Mouse (Mus musculus): ENCODE results near the gene Fut4. TPM values are rescaled to one million over a fixed set of nuclear protein-coding genes. Genes with fewer than 3 reads are reported as not detected.
"Not testable (repeated sequence)": the region's sequence is repeated elsewhere in the genome, so short reads cannot be mapped to it uniquely, and the experiment has no call there.

Fut4 gene
- polyA plus RNA-seq, 1 experiment from 2014 or later = 2.4 TPM

DNA sequence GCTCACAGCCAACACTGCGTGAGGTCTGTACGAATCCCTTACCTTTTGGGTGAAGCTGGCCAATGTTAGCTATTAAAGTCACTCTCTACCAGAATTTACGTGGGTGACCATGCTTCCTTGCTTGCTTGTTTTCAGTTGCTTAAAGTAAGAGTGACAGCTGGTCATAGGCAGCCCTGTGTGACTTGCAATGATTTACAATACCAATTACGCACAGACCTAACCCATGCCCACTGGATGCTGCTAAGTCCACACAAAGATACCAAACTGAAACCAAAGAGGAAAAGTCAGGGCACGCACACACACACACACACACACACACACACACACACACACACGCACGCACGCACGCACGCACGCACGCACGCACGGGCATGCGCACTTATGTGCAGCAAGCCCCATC is 36.9 kb downstream of the Fut4 start:
- Histone ChIP-seq H3K27ac (no peak overlapping the region), H3K4me3 (replicated peaks; ENCODE audit: low read length) (no peak overlapping the region), H3K9ac (no peak overlapping the region), H3K36me3 (replicated peaks; ENCODE audit: control insufficient read depth, insufficient read depth) (no peaks in the 10 kb centered on the region), H3K4me2 (replicated peaks) (no peak overlapping the region), H3K27me3 (ENCODE audit: control insufficient read depth, insufficient read depth, low read length) (no peaks in the 10 kb centered on the region), H3K4me1 (replicated peaks; ENCODE audit: control insufficient read depth, insufficient read depth, low read length) (no peaks in the 10 kb centered on the region), H3K9me3 (ENCODE audit: control insufficient read depth, low read length) (no peaks in the 10 kb centered on the region)
- ATAC-seq (ENCODE audit: low FRiP score) = no peak
- no peak for DNase-seq (ENCODE audit: low spot score)
- 85% methylated on average over 15 of the region's 15 CpGs for WGBS

DNA sequence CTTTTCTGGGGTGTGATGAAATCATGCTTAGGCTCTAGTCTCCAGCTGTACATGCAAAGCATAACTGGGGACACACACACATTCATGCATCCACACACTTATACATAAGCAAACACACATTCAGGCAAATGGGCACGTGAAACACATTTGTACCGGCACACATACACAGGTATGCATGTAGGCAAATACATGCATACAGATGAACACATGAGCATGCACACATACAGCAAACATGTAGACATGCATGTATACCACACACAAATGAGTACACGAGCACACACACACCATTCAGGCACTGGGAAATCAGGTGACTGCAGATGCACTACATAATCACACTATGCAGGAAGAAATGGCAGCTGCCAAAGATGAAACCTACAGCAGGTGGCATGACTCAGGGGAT is 41.3 kb downstream of the Fut4 start:
- Histone ChIP-seq H3K4me1 (replicated peaks; ENCODE audit: control insufficient read depth, insufficient read depth, low read length) (no peaks in the 10 kb centered on the region), H3K9ac (no peak overlapping the region), H3K36me3 (replicated peaks; ENCODE audit: control insufficient read depth, insufficient read depth) (no peaks in the 10 kb centered on the region), H3K9me3 (ENCODE audit: control insufficient read depth, low read length) (no peaks in the 10 kb centered on the region), H3K27me3 (ENCODE audit: control insufficient read depth, insufficient read depth, low read length) (no peaks in the 10 kb centered on the region), H3K4me2 (replicated peaks) (no peak overlapping the region), H3K27ac (no peak overlapping the region), H3K4me3 (replicated peaks; ENCODE audit: low read length) (no peak overlapping the region)
- ATAC-seq (ENCODE audit: low FRiP score) (no peak), DNase-seq (ENCODE audit: low spot score) (no peak)
- WGBS = 94% methylated on average over 3 of the region's 3 CpGs

DNA sequence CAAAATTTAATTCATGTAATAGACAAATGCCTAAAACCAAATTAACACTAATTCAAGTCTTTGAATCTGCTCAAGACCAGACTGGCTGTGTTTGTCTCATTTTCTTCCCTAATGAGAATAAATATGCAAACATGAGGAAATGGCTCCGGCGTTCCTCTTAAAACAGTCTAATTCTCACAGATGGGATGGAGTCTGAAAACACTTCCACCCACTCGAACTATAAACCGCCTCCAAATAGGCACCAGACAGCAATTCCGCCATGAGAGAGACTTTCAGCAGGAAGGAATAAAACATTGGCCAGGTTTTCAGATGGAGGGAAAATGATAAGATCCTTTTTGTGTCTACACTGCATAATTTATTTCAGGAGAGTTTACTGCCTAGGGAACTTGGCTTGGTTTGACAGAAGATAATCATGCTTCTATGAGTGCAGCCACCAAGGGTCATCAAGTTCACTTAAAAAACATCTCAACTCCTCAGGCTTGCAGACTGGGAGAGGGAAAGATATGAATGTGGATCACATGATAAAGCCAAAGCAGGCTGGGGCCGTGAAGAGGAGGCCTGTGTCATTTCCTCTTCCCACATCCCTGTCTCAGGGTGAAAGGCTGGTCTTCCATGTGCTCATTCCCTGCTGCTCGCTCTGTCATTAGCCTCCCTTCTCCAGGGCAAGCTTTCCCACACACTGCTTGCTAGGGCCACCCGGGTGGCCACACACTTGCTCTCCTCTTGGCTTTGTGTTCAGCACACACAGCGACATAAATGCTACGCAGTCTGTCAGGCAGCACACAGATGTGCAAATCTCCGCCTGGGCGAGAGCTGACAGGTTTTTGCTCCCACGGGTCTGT is 46.7 kb downstream of the Fut4 start:
- H3K27me3 ChIP-seq (ENCODE audit: control insufficient read depth, insufficient read depth, low read length) = no peaks in the 10 kb centered on the region

DNA sequence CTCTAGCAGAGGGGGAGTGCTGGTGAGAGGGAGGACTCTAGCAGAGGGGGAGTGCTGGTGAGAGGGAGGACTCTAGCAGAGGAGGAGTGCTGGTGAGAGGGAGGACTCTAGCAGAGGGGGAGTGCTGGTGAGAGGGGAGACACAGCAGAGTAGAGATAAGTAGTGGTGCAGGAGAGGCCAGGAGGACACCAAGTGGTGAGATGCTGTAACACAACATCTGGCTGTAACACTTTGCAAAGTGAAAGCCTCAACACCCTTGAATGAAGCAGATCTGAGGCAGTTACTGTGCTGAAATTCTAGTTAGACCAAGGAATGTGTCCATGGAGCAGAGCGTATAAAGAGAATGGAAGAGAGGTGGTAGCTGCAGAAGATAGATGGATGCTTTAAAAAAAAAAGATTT is 51.4 kb downstream of the Fut4 start:
- not testable (repeated sequence) for ATAC-seq (ENCODE audit: low FRiP score)
- 96% methylated on average over 1 of the region's 1 CpGs for WGBS

More for the DNA sequence above, 46.7 kb downstream of the Fut4 start:
- DNase-seq (ENCODE audit: low spot score) (no peak), ATAC-seq (ENCODE audit: low FRiP score) (no peak)
- no peak overlapping the region for H3K4me3 ChIP-seq (replicated peaks; ENCODE audit: low read length)
- no peak overlapping the region for H3K4me2 ChIP-seq (replicated peaks)
- no peak overlapping the region for H3K9ac ChIP-seq
- H3K4me1 ChIP-seq (replicated peaks; ENCODE audit: control insufficient read depth, insufficient read depth, low read length) = no peaks in the 10 kb centered on the region
- H3K36me3 ChIP-seq (replicated peaks; ENCODE audit: control insufficient read depth, insufficient read depth) = no peaks in the 10 kb centered on the region
- H3K27ac ChIP-seq = no peak overlapping the region
- H3K9me3 ChIP-seq (ENCODE audit: control insufficient read depth, low read length) = no peaks in the 10 kb centered on the region
- 72% methylated on average over 13 of the region's 13 CpGs for WGBS

DNA sequence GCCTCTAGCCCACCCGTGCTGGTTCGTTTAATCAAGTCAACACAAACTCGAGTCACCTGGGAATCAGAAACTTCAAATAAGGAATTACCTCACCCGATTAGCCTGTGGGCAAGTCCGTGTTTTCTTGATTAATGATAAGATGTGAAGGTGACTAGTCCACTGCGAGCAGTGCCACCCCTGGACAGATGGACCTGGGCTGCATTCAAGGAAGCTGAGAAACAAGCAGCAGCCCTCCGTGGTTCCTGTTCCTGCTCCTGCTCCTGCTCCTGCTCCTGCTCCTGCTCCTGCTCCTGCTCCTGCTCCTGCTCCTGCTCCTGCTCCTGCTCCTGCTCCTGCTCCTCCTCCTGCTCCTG is 52.9 kb downstream of the Fut4 start:
- Histone ChIP-seq H3K27ac (no peak overlapping the region), H3K4me3 (replicated peaks; ENCODE audit: low read length) (no peak overlapping the region), H3K4me2 (replicated peaks) (no peak overlapping the region), H3K36me3 (replicated peaks; ENCODE audit: control insufficient read depth, insufficient read depth) (no peaks in the 10 kb centered on the region), H3K9me3 (ENCODE audit: control insufficient read depth, low read length) (no peaks in the 10 kb centered on the region), H3K27me3 (ENCODE audit: control insufficient read depth, insufficient read depth, low read length) (no peaks in the 10 kb centered on the region), H3K4me1 (replicated peaks; ENCODE audit: control insufficient read depth, insufficient read depth, low read length) (no peaks in the 10 kb centered on the region), H3K9ac (no peak overlapping the region)
- 51% methylated on average over 7 of the region's 7 CpGs for WGBS
- DNase-seq (ENCODE audit: low spot score) (no peak), ATAC-seq (ENCODE audit: low FRiP score) (no peak)

More for the DNA sequence above, 51.4 kb downstream of the Fut4 start:
- H3K4me1 ChIP-seq (replicated peaks; ENCODE audit: control insufficient read depth, insufficient read depth, low read length); H3K27me3 ChIP-seq (ENCODE audit: control insufficient read depth, insufficient read depth, low read length); H3K36me3 ChIP-seq (replicated peaks; ENCODE audit: control insufficient read depth, insufficient read depth); H3K4me3 ChIP-seq (replicated peaks; ENCODE audit: low read length); H3K4me2 ChIP-seq (replicated peaks); H3K27ac ChIP-seq; DNase-seq (ENCODE audit: low spot score); H3K9ac ChIP-seq; H3K9me3 ChIP-seq (ENCODE audit: control insufficient read depth, low read length): not testable (repeated sequence)

DNA sequence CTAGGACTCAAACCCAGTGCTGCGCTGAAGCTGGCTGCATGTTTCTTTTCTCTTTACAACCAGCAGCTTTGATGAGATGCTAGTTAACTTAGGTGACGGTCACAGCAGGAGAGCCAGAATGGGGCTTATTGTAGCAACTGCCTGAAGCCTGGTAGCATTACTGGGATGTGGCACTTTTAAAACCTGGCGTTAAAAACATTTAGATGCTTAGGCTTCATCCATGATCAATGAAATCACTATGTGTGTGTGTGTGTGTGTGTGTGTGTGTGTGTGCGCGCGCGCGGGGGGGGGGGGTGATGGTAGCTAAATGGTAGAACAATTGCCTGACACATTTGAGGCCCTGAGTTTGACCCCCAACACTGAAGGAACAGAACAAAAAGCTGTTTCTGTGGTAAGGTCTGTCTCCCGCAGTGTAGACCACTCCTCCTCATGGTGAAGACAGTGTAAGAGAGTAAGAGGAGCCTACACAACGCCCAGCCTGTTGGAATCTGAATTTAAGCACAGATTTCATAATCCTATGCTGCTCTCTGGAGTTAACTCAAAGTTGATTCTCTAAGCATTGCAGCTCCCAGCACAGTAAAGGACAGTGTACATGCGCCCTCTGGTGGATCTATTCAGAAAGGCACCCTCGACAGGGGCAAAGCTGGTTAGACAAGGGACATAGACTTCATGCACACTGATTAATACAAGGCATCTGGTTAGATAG is 53.5 kb downstream of the Fut4 start:
- Histone ChIP-seq H3K4me3 (replicated peaks; ENCODE audit: low read length) (no peak overlapping the region), H3K9me3 (ENCODE audit: control insufficient read depth, low read length) (no peaks in the 10 kb centered on the region), H3K27me3 (ENCODE audit: control insufficient read depth, insufficient read depth, low read length) (no peaks in the 10 kb centered on the region), H3K4me1 (replicated peaks; ENCODE audit: control insufficient read depth, insufficient read depth, low read length) (no peaks in the 10 kb centered on the region), H3K9ac (no peak overlapping the region), H3K4me2 (replicated peaks) (no peak overlapping the region), H3K36me3 (replicated peaks; ENCODE audit: control insufficient read depth, insufficient read depth) (no peaks in the 10 kb centered on the region), H3K27ac (no peak overlapping the region)
- ATAC-seq (ENCODE audit: low FRiP score) (peak; percentile 94), DNase-seq (ENCODE audit: low spot score) (peak; percentile 96)
- 48% methylated on average over 12 of the region's 12 CpGs for WGBS

Other genes starting within 250 kb of the Fut4 start
- gene Amotl1, start 107.3 kb downstream of the Fut4 start, polyA plus RNA-seq (2014; fragmentation: Nextera tagmentation; extraction: Ambion mirVana) = 10.1 and 10.3 TPM in 2 replicates
- 0.27 and 0.38 TPM in 2 replicates for gene Piwil4, start 11.7 kb downstream of the Fut4 start, polyA plus RNA-seq (2014; fragmentation: Nextera tagmentation; extraction: Ambion mirVana)
- 2.8 and 7.8 TPM in 2 replicates for gene 1700012B09Rik, start 18.6 kb upstream of the Fut4 start, polyA plus RNA-seq (2014; fragmentation: Nextera tagmentation; extraction: Ambion mirVana)
- gene Mre11a, start 32.3 kb upstream of the Fut4 start, polyA plus RNA-seq (2014; fragmentation: Nextera tagmentation; extraction: Ambion mirVana) = 9.8 and 10.5 TPM in 2 replicates
- gene Ankrd49, start 32.5 kb upstream of the Fut4 start, polyA plus RNA-seq (2014; fragmentation: Nextera tagmentation; extraction: Ambion mirVana) = 25.3 and 27.2 TPM in 2 replicates
- 1.3 and 1.4 TPM in 2 replicates for gene Gpr83, start 107.8 kb upstream of the Fut4 start, polyA plus RNA-seq (2014; fragmentation: Nextera tagmentation; extraction: Ambion mirVana)
- not detected in 2 replicates for gene Izumo1r, start 151.6 kb upstream of the Fut4 start, polyA plus RNA-seq (2014; fragmentation: Nextera tagmentation; extraction: Ambion mirVana)

All from hindbrain, embryonic 14.5 days (tissue).